Mouse (Mus musculus) WW6 (cell line): ENCODE measurements around the gene Rpl13a.
"Not testable (repeated sequence)": the region's sequence is repeated elsewhere in the genome, so short reads cannot be mapped to it uniquely, and the experiment has no call there.

Source experiments
- DNase-seq: peaks from one replicate; pipeline ENCODE4 v3.0.0-alpha.2; 2013; ENCODE audit warnings: low read depth, low spot score

Rpl13a gene

GRCm38 (mm10) chr7:45135993-45136567, 7.5 kb upstream of the Rpl13a start, which contains the start of the genes Gm45713 and Flt3l:
Gene Gm45713 (minus strand): TSS chr7:45136231.
Gene Flt3l (minus strand): TSS chr7:45136432.
- no peak for DNase-seq

- DNase-seq = no peak
These were observed 6.8 kb upstream of the Rpl13a start for GRCm38 (mm10) chr7:45135370-45135769.

GRCm38 (mm10) chr7:45134544-45135026, 6.0 kb upstream of the Rpl13a start:
- peak; percentile 88 for DNase-seq

GRCm38 (mm10) chr7:45133446-45134159, 5.0 kb upstream of the Rpl13a start:
- no peak for DNase-seq

GRCm38 (mm10) chr7:45131850-45132249, 3.3 kb upstream of the Rpl13a start:
- DNase-seq = no peak

- no peak for DNase-seq
These were observed 1.4 kb upstream of the Rpl13a start for GRCm38 (mm10) chr7:45129776-45130512.

GRCm38 (mm10) chr7:45129318-45129717, 757 bp upstream of the Rpl13a start:
- no peak for DNase-seq

GRCm38 (mm10) chr7:45127700-45128224, 799 bp downstream of the Rpl13a start:
- no peak for DNase-seq

- no peak for DNase-seq
These were observed 1.5 kb downstream of the Rpl13a start for GRCm38 (mm10) chr7:45126844-45127699.

GRCm38 (mm10) chr7:45126147-45126843, 2.3 kb downstream of the Rpl13a start:
- DNase-seq = no peak

- DNase-seq = not testable (repeated sequence)
These were observed 2.9 kb downstream of the Rpl13a start for GRCm38 (mm10) chr7:45125649-45126048.

GRCm38 (mm10) chr7:45125144-45125600, 3.4 kb downstream of the Rpl13a start:
- no peak for DNase-seq

GRCm38 (mm10) chr7:45124224-45125143, 4.1 kb downstream of the Rpl13a start, which contains the start of gene Rps11:
Gene Rps11 (minus strand): TSS chr7:45124439.
- peak; percentile 95 for DNase-seq

- no peak for DNase-seq
These were observed 5.4 kb downstream of the Rpl13a start for GRCm38 (mm10) chr7:45123186-45123570.

- no peak for DNase-seq
These were observed 5.9 kb downstream of the Rpl13a start for GRCm38 (mm10) chr7:45122561-45123185.

- DNase-seq = no peak
These were observed 6.6 kb downstream of the Rpl13a start for GRCm38 (mm10) chr7:45121966-45122365.

- no peak for DNase-seq
These were observed 7.2 kb downstream of the Rpl13a start for GRCm38 (mm10) chr7:45121404-45121803.

GRCm38 (mm10) chr7:45119780-45120709, 8.5 kb downstream of the Rpl13a start:
- no peak for DNase-seq
